Mouse (Mus musculus): ENCODE measurements at regions not wholly inside any gene's neighbourhood (a gene's known extent, or its start where the extent isn't known, plus 50 kb on each side); places are given as distances from the start of the nearest gene placed in this dataset.

DNA sequence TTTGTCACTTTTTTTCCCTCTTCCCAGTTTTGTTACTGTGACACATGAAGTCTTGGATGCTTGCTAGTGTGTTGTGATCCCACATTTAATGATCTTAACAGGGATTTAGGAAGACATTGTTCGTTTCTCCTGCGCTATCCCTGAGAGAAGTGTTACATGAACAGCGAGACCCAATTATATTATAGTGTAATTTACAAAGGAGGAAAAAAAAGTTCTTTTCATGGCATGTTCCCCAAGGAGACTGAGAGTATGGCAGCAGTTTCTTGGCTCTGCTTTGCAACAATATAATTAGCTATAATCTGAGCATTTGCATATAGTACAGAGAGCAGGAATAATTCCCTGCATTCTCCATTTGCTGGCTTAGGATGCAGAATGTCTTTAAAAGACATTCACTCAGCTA is 168.6 kb downstream of the Insc start:
- in situ Hi-C loops (cut with MboI, MseI): no loop called here

DNA sequence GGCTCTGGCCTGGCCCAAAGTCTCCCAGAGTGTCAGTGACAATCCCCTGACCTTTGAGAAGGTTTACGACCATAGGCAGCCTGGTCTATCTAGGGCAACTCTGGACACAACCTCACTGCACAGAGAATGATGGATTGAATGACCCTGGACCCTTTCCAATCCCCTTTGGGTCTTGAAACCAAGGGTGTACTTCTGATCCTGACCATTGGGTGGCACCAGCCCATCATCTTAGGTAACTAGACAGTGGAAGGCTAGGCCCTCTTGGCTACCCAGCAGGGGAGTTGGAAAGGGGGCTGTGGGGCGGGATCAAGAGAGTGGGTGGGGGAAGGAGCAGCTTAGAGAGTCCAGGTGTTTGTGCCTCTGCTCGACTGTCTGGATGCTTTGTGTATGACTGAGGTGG is 178.7 kb downstream of the Insc start:
- in situ Hi-C loops (cut with MboI, MseI): no loop called here

DNA sequence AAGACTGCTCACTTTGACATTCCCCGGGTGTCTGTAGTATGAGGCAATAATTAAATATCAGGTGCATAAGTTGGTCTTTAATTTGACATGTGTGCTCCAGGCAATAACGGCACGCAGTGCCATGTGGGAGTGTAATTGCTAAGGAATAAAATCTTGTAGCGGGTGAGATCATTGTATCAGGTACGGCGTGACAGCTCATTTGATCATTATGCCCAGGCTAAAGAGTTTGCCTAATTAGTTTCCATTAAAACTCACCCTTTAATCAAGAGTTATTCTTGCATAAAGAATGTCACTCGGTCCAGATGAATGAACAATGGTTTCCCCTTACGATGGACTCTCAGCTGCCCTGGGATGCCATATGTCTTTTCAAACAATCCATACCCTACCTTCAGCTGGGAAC is 190.4 kb downstream of the Insc start:
- in situ Hi-C loops (cut with MboI, MseI): no loop called here

DNA sequence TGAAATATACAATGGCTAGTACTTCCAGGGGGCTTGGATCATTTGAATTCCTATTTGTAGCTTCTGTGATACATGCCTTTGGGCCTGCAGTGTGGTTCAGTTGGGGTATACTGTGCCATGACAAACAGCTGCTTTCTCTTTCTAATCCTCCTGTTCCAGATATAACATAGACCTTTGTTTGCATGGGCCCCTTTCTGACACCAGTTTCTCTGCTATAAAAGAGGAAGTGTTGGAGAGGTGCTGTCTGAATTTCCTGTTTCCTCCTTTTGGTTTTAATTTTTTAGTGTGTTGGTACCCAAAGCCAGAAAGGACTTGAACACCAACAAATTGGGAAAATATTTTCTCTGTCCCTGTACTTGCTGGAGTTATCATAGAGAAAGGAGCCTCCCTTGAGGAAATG is 207.3 kb downstream of the Insc start:
- in situ Hi-C loops (cut with MboI, MseI): loop anchor here (5.0 kb wide), 1 partner anchor 107 kb away; no protein-coding TSS in a partner anchor

DNA sequence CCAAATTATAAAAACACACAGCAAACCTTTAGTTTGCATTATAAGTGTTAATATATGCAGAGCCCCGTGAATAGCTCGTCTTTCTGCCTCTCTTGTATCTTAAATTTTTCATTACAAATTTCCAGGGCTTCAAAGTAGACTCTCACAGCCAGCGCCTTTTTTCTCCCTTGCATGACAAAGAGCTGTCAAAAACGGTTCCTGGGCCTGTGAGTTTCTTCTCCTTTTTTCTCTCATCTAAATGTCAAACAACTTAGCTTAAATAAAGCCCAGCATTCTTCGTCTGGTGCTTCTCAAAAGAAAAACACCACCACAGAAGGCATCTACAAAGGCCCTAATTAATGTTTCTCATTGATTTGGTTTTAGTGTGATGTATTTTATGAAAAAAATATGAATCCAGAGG is 219.7 kb downstream of the Insc start:
- in situ Hi-C loops (cut with MboI, MseI): no loop called here

DNA sequence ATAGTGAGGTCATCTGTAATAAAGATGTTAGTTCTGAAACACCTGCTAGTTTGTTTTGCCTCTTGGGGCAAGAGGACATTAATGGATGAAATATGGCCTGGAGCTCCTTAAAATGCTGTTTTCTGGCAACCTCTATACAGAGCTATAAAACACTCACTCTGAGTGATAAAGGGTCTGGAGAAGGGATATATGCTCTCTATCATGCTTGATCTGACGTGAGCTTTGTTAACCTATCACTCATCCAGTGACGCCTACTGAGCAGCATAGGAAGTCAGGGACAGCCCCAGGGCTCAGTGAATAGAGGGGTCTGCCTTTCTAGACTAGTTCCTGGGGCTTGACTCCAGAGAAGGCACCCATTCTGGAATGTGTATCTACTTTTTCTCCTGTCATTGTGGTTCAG is 222.4 kb downstream of the Insc start:
- in situ Hi-C loops (cut with MboI, MseI): no loop called here

DNA sequence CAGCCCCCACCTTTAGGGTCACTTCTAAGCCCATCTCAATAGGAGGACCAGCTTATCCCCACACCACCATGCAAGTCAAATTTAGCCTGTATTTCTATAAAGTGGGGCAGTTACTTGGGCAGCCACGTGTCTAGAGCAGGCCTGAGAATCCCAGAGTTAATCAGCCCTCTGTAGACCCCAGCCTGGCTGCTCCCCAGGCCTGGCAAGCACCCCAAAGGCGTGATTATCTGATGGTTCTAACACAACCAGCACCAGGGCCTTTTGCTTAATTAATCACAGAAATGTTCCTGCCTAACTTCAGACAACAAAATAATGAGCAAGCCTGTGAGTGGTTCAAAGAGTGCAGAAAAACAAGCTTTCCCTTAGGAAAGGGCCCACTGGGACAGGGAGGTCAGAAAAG is 243.0 kb downstream of the Insc start:
- in situ Hi-C loops (cut with MboI, MseI): no loop called here

DNA sequence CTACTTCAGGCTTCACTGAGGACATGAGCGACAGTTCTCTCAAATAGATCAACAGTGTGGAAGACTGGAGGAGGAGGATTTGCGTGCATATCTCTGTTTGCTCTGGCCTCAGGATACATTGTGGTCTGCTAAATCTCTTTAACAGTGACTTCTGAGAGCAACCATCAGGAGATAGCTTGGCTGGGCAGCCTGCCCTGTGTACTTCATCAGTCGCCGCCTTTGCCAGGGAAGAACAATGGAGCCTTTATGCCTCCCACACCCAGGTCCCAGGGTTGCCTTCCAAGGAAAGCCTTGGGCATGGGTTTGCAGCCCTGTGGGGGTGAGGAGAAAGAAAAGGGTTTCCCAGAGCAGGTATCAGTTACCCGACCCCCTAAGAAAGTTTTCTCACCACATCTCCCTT is 247.8 kb downstream of the Insc start:
- in situ Hi-C loops (cut with MboI, MseI): no loop called here

DNA sequence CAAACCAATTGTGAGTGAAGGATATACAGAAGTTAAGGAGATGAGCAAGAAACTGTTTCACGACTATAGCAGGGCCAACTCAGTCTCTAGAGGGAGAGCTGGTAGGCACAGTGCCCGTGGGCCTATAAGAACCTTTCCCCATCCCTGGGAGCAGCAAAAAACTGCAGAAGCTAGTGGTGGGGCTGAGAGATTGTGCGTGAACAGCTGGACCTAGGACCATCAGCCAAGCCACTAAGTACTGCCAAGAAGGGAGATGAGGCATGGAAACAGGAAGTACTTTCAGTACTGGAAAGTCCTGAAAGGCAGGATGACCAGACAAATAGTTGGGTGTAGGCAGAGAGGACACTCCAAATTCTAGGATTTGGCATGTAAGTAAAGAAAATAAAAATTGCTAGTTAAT is 248.9 kb downstream of the Insc start:
- in situ Hi-C loops (cut with MboI, MseI): no loop called here

DNA sequence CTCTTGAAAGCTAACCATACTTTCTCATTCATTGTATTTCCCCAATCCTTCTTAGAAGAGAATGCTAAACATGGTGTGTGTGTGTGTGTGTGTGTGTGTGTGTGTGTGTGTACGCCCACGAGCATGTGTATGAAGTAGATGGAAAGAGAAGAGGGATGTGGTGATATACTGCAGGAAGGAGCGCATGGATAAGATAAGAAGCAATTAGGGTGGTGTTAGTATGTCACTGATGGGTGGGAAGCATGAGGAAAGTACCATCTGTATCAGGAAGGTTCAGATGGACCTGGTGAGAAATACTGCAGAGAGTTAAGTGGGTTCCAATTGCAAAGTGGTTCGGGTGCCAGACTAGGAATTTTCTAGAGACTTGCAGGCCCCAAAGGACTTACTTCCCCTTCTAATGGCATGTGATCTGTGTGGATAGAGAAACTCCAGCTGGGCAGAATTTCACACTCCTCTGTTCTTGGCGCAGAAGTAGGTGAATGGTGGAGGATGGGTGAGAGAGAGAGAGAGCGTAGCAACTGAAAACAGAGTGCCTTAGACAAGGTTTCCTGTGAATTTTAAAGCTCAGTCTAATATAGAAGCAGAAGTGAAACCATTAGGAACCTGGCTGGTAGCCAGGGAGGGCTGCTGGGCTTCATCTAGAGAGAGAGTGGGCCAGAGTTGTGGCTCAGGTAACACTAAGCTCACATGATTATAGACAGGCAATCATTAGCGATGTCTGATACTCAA is 257.5 kb downstream of the Insc start:
- in situ Hi-C loops (cut with MboI, MseI): no loop called here

DNA sequence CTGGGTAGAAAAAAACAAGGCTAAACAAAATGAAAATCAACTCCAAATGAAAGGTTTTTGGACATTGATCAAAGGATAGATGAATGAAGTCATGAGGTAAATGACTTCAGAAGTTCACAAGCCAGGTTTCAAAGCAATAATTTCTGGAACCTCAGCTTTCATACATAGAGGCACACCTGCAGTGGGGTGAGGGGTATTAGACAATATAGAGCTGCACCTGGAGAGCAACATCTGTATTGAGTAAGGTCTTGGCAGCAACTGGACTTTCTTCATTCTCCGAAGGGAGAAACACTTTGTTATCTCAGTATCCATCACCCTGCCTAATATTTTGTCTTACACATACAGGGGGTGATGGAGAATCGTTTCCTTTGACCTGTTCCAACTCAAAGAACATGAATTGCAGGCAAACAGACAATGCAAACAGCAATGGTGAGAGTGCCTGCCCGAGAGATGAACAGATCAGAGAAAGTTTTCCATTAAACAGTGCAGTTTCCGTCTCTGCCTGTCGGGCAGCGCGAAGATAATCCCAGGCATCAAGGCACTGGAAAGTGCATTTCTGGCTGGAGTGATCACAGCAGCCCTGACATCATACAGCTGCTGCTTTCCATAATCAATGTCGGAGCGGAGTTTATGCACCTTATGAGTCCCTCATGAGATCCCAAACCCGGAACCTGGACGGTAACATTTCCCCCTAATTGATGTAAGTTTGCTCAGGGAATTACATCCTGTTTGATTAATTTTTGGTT is 270.9 kb downstream of the Insc start:
- in situ Hi-C loops (cut with MboI, MseI): loop anchor here (10.0 kb wide), 2 partner anchors 390 to 640 kb away; no protein-coding TSS in a partner anchor

DNA sequence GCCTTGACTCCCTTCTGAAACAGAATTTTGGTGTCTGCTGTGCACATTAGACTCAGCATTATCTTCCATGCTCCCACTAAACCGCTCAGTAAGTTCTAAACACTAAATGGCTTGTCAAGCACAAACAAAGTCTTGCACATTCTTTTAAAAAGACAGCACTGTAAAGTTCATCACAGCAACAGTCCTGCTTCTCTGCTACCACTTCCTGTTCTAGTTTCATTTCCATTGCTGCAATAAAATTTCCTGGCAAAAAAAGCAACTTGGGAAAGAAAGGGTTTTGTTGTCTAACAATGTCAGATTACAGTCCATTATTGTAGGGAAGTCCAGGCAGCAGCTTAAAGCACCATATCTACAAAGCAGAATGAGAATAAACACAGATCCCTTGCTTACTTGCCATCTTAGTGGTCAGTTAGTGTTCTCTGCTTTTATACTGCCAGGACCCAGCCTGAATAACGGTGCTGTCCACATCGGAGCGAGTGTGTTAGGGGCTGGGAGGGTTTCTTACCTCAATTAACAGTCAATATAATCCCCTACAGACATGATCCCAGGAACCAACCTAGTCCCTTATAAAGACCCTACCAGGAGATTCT is 276.0 kb downstream of the Insc start:
- in situ Hi-C loops (cut with MboI, MseI): loop anchor here (10.0 kb wide), 2 partner anchors 385 to 645 kb away; no protein-coding TSS in a partner anchor

DNA sequence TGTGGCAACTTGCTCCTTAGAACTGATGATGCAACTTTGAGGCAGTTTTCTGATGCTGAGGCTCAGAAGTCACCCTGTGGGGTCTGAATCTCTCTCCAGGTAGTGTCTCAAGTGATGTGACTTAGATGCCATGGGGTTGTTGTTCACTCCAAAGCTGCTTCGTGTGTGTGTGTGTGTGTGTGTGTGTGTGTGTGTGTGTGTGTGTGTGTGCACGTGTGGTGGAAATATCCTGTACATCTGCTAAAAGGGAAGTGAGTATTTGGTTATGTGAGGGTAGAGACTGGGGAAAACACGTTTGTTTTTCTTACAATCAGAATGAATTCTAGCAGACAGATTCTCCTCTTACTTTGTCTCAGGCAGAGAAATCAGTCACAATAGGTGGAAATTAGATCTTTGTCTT is 276.5 kb downstream of the Insc start:
- in situ Hi-C loops (cut with MboI, MseI): no loop called here

DNA sequence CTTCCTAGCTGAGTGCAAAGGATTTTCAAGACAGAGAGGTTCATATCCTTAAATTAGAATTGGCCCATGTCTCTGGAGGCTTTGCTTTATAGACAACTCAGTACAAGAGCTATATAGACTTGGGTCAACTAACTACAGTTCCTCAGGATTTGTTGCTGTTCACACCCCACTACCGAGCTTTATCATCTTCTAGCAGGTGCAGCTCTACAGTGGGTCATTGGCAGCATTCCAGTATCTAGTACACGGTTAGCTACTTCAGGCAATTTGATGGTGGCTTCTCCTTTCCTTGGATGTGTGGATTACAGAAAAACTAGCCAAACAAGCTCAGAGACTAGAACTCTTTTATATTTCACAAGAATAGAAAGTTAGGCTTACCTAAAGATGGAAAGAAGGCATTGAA is 282.3 kb downstream of the Insc start:
- in situ Hi-C loops (cut with MboI, MseI): no loop called here

DNA sequence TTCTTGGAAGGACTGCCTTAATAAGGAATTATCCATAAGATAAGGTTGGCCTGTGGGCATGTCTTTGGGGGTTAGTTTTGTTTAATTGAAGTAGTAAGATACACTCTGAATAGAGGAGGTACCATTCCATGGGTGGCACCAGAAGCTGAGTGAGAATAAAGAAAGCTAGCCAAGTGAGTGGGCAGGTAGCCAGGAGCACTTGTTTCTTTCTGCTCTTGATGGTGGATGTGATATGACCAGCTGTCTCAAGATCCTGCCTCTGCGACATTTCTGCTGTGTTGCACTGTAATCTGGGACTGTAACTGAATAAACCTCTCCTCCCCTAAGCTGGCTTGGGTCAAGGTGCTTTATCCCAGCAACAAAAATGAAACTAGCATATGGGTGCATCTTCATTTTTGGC is 284.2 kb downstream of the Insc start:
- in situ Hi-C loops (cut with MboI, MseI): no loop called here

DNA sequence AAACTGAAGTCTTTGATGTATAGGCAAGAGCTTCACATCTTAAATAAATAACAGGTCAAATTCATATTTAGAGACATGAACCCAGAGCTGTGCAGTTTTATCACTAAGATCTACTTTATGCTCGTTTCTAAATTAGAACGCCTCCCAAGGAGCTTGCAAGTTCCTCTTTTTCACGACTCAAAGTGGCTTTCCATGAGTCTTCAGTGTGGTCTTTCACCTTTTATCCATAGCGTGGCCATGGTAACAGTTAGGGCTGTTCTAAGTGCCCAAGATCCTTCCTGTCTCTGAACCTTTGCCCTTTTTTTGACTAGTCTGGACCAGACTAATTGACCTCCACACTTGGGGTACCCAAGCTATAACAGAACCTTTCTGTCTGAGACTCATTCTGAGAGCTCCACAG is 290.5 kb downstream of the Insc start:
- in situ Hi-C loops (cut with MboI, MseI): no loop called here

DNA sequence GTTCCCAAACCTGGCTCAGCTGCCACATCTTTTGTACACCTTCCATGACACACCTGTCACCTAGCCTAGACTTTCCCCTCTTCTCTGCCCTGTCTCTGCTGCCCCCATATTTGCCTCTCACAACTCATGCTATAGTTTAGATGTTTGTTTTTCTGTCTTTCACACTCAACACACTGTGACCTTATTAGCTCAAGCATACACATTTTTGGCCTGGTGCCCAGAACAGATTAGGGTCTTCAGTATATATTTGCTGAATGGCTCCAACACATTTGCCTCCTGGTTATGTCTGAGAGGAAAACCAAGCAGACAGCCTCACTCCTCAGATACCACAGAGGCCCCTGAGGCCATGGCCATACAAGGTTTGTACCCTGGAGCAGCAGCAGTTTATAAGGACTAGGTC is 312.0 kb downstream of the Insc start:
- in situ Hi-C loops (cut with MboI, MseI): loop anchor here (5.0 kb wide), 1 partner anchor 103 kb away; no protein-coding TSS in a partner anchor

DNA sequence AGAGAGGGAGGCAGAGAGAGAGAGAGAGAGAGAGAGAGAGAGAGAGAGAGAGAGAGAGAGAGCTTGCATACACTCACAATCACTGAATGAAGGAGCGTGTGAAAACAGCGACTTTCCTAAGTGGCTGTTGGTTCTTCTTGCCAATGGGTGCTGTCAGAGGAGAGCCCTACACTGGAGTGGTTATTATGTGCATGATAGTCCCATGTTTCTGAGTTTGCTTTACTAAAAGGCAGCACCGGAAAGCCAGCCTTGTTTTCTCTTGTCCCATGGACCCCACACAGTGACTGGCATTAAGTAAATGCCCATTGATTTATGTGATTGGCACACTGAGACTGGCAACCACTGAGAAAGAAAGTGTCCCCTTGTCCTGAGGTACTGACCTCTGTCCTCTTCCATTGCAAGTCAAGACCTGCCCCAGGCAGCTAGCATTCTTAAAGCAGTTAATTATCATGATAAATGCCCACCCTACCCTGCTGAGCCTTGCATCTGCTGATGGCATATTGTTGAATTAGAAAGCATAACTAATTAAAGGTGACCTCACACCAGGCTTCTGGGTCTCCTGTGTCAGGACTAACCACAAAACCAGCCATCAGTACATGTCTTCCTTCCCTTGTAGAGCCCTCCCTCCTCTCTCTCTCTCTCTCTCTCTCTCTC is 313.6 kb downstream of the Insc start:
- in situ Hi-C loops (cut with MboI, MseI): loop anchor here (5.0 kb wide), 1 partner anchor 105 kb away; no protein-coding TSS in a partner anchor

DNA sequence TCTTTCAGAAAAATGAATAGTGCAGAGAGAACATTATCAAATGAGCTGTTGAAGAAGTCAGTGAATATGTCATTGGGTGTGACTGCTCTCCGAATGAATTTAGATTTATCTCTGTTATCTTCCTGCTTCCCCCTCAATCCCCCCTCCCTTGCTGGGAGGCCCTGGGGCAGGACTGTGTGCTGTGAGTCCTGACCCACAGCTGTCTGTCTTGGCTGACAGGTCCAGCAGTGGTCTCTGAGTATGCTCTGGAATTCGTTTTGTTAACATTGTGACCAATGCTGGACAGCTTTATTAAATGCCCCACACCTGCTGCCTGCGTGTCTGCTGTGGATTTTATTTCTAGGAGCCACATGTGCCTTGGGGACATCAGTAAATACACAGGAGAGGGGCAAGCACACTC is 314.2 kb downstream of the Insc start:
- in situ Hi-C loops (cut with MboI, MseI): loop anchor here (5.0 kb wide), 1 partner anchor 105 kb away; no protein-coding TSS in a partner anchor

DNA sequence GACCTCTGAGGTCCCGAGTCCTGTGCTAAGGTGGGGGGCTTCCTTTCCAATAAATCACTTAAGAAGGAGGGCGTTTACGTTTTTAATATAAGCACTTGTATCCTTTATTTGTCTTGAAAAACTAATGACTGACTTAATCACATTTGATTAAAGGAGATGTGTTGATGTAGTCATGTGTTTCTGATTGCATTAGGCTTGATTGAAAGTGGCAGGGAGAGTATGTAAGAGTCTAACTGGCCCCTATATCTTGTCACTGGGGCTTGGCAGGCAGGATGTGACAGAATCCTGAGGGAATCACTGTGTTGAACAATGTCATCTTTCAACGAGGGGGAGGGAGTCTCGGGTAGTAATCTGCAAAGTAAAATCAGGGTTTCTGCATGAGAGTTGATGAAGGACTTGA is 316.7 kb downstream of the Insc start:
- in situ Hi-C loops (cut with MboI, MseI): no loop called here

DNA sequence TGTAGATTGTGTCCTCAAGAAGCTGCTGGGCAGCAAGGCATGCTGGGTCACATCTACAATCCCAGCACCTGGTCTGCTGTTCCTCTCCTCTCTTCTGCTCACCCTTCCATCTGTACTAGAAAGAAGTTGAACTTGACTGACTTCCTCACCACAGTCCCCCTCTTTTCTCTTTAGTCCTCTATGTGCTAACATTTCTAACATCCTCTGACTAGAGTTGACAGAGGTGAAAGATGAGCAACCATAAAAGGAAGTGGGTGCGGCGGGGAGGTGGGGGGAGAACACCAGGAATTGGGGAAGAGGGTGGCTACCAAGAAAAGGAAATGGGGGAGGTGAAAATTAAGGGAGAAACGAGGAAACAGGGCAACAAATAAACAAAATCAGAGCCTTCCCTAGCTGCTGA is 319.3 kb downstream of the Insc start:
- in situ Hi-C loops (cut with MboI, MseI): no loop called here

DNA sequence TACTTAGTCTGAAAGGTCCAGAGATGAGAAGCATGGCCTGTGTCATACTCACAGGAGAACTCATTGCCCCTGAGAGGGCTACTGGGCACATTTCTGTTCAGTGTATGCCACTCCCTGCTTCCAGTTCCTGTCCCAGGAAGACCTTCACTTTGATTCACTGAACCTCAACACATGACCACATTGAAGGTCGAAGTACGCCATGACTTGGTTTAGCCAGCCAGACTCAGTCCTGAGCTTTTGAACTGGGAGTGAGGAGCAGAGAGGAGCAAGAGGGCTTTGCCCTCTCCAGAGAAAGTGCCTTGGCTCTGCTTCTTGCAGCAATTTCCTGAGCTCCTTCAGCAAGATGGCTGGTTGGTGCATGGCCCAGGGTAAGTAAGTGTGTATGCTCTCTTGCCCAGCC is 324.1 kb downstream of the Insc start:
- in situ Hi-C loops (cut with MboI, MseI): no loop called here
